Comparison of ENCODE assay signal across 10 mouse cellular contexts in genomic region chr5:104112016-104112415, GRCm38 (mm10). TPM values are rescaled to one million over a fixed set of nuclear protein-coding genes. Genes with fewer than 3 reads are reported as not detected.
DNase-seq lines count a peak whose midpoint lies in the region; ATAC-seq and TF ChIP-seq lines count a peak whose summit lies in the region.
"Had no signal": no experiment of that assay in that cellular context is flagged by ENCODE, and none has a peak within 500 bp of the region (broad histone marks: within the 10 kb centered on the region; RNA-seq: fewer than 3 reads in every experiment).

No protein-coding gene starts in this region.

- no peak for TF ChIP-seq CTCF in forebrain, postnatal 0 days (IDR thresholded peaks at IDR 0.05; ENCODE audit: low read depth)
- no peak for TF ChIP-seq CTCF in small intestine, adult 2 months (IDR thresholded peaks at IDR 0.05; ENCODE audit: extremely low read depth, insufficient read length, insufficient replicate concordance, low read depth, low read length)

- ATAC-seq in forebrain, postnatal 0 days: no peak
- no peak for ATAC-seq in limb, embryonic 14.5 days (ENCODE audit: low FRiP score, low read depth)
- ATAC-seq: Patski had no signal

- intact Hi-C loops in left cerebral cortex, postnatal 36 days (cut with DNase I): loop anchor here (5.0 kb wide), 1 partner anchor 345 kb away; the partner anchor contains the start of gene Pkd2
- intact Hi-C loops in left cerebral cortex, postnatal 4 days (cut with DNase I): no loop called here

- H3K27ac ChIP-seq in forebrain, postnatal 0 days (ENCODE audit: low read depth, low read length): peak overlapping the region; percentile 75
- peak overlapping the region; percentile 52; the same call in 1 of the 2 replicates for H3K27ac ChIP-seq in limb, embryonic 14.5 days (replicated peaks; ENCODE audit: low read depth, low read length)
- H3K27ac ChIP-seq in small intestine, adult 2 months (ENCODE audit: insufficient read depth, low read depth, low read length): peak overlapping the region; percentile 17

- H3K4me2 ChIP-seq in forebrain, postnatal 0 days (ENCODE audit: low read depth): peak overlapping the region; percentile 43
- H3K4me2 ChIP-seq in limb, embryonic 14.5 days (replicated peaks; ENCODE audit: low read depth, low read length, severe bottlenecking): peak overlapping the region; percentile 34

- WGBS in forebrain, postnatal 0 days: 20% methylated on average over 9 of the region's 9 CpGs
- 4% methylated on average over 9 of the region's 9 CpGs for WGBS in limb, embryonic 14.5 days
- WGBS in small intestine, adult 2 months: 7% methylated on average over 9 of the region's 9 CpGs

- H3K9me3 ChIP-seq in forebrain, postnatal 0 days (ENCODE audit: low read length): no peaks in the 10 kb centered on the region
- no peaks in the 10 kb centered on the region for H3K9me3 ChIP-seq in limb, embryonic 14.5 days (ENCODE audit: control insufficient read depth, low read length)

- no peak for TF ChIP-seq POLR2A in limb, embryonic 14.5 days (IDR thresholded peaks at IDR 0.05; ENCODE audit: borderline replicate concordance, extremely low read depth, insufficient read depth, insufficient read length)
- no peak for TF ChIP-seq POLR2A in small intestine, adult 2 months (IDR thresholded peaks at IDR 0.05; ENCODE audit: low read depth, low read length)

- no peaks in the 10 kb centered on the region for H3K27me3 ChIP-seq in forebrain, postnatal 0 days (ENCODE audit: insufficient read depth, low read length)
- H3K27me3 ChIP-seq in limb, embryonic 14.5 days (ENCODE audit: control insufficient read depth, insufficient read depth, low read length): no peaks in the 10 kb centered on the region
- H3K27me3 ChIP-seq in small intestine, adult 2 months (ENCODE audit: control insufficient read depth, insufficient read depth, low read length): no peaks in the 10 kb centered on the region

- DNase-seq in left cerebral cortex, postnatal 36 days (ENCODE audit: low spot score in 2 of 2): peak; percentile 42 to 45
- no peak for DNase-seq in left cerebral cortex, postnatal 4 days
- peak; percentile 5 for DNase-seq in forebrain, postnatal 0 days
- DNase-seq in limb, embryonic 14.5 days (ENCODE audit: low spot score): peak; percentile 43
- DNase-seq in Muller cell, postnatal 12 days (ENCODE audit: inconsistent ontology term): no peak
- no peak for DNase-seq in urinary bladder, adult 2 months (ENCODE audit: low spot score)
- no peak for DNase-seq in urinary bladder, adult 18-20 months (ENCODE audit: low spot score in 2 of 2)

- H3K4me3 ChIP-seq in forebrain, postnatal 0 days (ENCODE audit: low read depth, low read length): peak overlapping the region; percentile 32
- peak overlapping the region; percentile 15; the same call in 1 of the 2 replicates for H3K4me3 ChIP-seq in limb, embryonic 14.5 days (replicated peaks; ENCODE audit: low read length)
- H3K4me3 ChIP-seq in small intestine, adult 2 months (ENCODE audit: low read depth, low read length): peak overlapping the region; percentile 30

- peaks cover 44% of the 10 kb centered on the region for H3K4me1 ChIP-seq in forebrain, postnatal 0 days (ENCODE audit: insufficient read depth)
- H3K4me1 ChIP-seq in limb, embryonic 14.5 days (ENCODE audit: control insufficient read depth, insufficient read depth, low read length): peaks cover 62% of the 10 kb centered on the region
- H3K4me1 ChIP-seq in small intestine, adult 2 months (ENCODE audit: control insufficient read depth, insufficient read depth, insufficient read length, low read length): peaks cover 2% of the 10 kb centered on the region; the same call in 1 of the 2 replicates

- peak overlapping the region; percentile 40 for H3K9ac ChIP-seq in forebrain, postnatal 0 days
- H3K9ac ChIP-seq in limb, embryonic 14.5 days (ENCODE audit: low read depth, low read length, severe bottlenecking): no peak overlapping the region

- H3K36me3 ChIP-seq in forebrain, postnatal 0 days (ENCODE audit: insufficient read depth): no peaks in the 10 kb centered on the region
- H3K36me3 ChIP-seq in limb, embryonic 14.5 days (ENCODE audit: control insufficient read depth, insufficient read depth, low read length): no peaks in the 10 kb centered on the region
- no peaks in the 10 kb centered on the region for H3K36me3 ChIP-seq in small intestine, adult 2 months (ENCODE audit: control insufficient read depth, insufficient read depth, low read length)

RNA-seq across cellular contexts. Expression of gene Sparcl1, which starts 1.5 kb away (rescaled TPM):
- 1,000 to 10,000 TPM; 1,441 to 1,623 TPM for total RNA-seq in left cerebral cortex, postnatal 36 days (2021)
- total RNA-seq in left cerebral cortex, postnatal 4 days (2021): 100 to 1,000 TPM; 465 to 498 TPM
- total RNA-seq in forebrain, postnatal 0 days (2014; rRNA removed): 342 and 344 TPM in 2 replicates
- 239 and 282 TPM in 2 replicates for polyA plus RNA-seq in forebrain, postnatal 0 days (2015; fragmentation: Nextera tagmentation; extraction: Ambion mirVana)
- polyA plus RNA-seq in limb, embryonic 14.5 days (2012; rRNA removed): 47.7 and 68.4 TPM in 2 replicates
- 63.9 and 67.8 TPM in 2 replicates for polyA plus RNA-seq in limb, embryonic 14.5 days (2014; fragmentation: Nextera tagmentation; extraction: Ambion mirVana)
- 24.3 and 28.8 TPM in 2 replicates for polyA plus RNA-seq in small intestine, adult 2 months (2012; rRNA removed)
- polyA plus RNA-seq in urinary bladder, adult 2 months (2012; rRNA removed): 1,512 and 1,967 TPM in 2 replicates
- polyA plus RNA-seq: Patski had no signal

RNA-seq across cellular contexts. Expression of gene Gm17660, which starts 34.6 kb away (rescaled TPM):
- 1 to 10 TPM in 1 of 2 experiments, not detected in 1; 1.0 TPM for total RNA-seq in left cerebral cortex, postnatal 36 days (2021)
- total RNA-seq in left cerebral cortex, postnatal 4 days (2021): not detected
- total RNA-seq in forebrain, postnatal 0 days (2014; rRNA removed): not detected in 2 replicates
- 0.52 and 1.1 TPM in 2 replicates for polyA plus RNA-seq in forebrain, postnatal 0 days (2015; fragmentation: Nextera tagmentation; extraction: Ambion mirVana)
- not detected in 2 replicates for polyA plus RNA-seq in limb, embryonic 14.5 days (2012; rRNA removed)
- not detected in 2 replicates for polyA plus RNA-seq in limb, embryonic 14.5 days (2014; fragmentation: Nextera tagmentation; extraction: Ambion mirVana)
- not detected in 2 replicates for polyA plus RNA-seq in small intestine, adult 2 months (2012; rRNA removed)
- polyA plus RNA-seq in urinary bladder, adult 2 months (2012; rRNA removed): not detected in 2 replicates
- total RNA-seq: heart, postnatal 36 days had no signal
- polyA plus RNA-seq: Patski had no signal

RNA-seq across cellular contexts. Expression of gene Dspp, which starts 58.5 kb away (rescaled TPM):
- total RNA-seq in left cerebral cortex, postnatal 36 days (2021): under 1 TPM in 1 of 2 experiments, not detected in 1; 0.07 TPM
- total RNA-seq in left cerebral cortex, postnatal 4 days (2021): not detected
- total RNA-seq in forebrain, postnatal 0 days (2014; rRNA removed): not detected in 2 replicates
- not detected in 2 replicates for polyA plus RNA-seq in forebrain, postnatal 0 days (2015; fragmentation: Nextera tagmentation; extraction: Ambion mirVana)
- not detected in 2 replicates for polyA plus RNA-seq in limb, embryonic 14.5 days (2012; rRNA removed)
- polyA plus RNA-seq in limb, embryonic 14.5 days (2014; fragmentation: Nextera tagmentation; extraction: Ambion mirVana): not detected in 2 replicates
- not detected in 2 replicates for polyA plus RNA-seq in small intestine, adult 2 months (2012; rRNA removed)
- not detected in 2 replicates for polyA plus RNA-seq in urinary bladder, adult 2 months (2012; rRNA removed)
- total RNA-seq: heart, postnatal 36 days had no signal
- polyA plus RNA-seq: Patski had no signal

Comparison
In these comparisons a context has a peak if more than half of its experiments do, and no peak if none do; other contexts are left out.
1. DNase-seq: peak in left cerebral cortex, postnatal 36 days (2 of 2), forebrain, postnatal 0 days (single experiment) and limb, embryonic 14.5 days (single experiment); none in left cerebral cortex, postnatal 4 days (single experiment), Muller cell, postnatal 12 days (single experiment), urinary bladder, adult 2 months (single experiment) and urinary bladder, adult 18-20 months (0 of 2).
2. H3K27ac ChIP-seq: peak in every context shown above with its lines; median percentile 75 in forebrain, postnatal 0 days; 52 in limb, embryonic 14.5 days; 17 in small intestine, adult 2 months.
3. Peak in every context shown above with its lines, with median percentiles within 50 percentile points of each other: H3K4me3 ChIP-seq.